Mouse (Mus musculus) left cerebral cortex, adult 8-10 months (tissue): ENCODE measurements at regions not wholly inside any gene's neighbourhood (a gene's known extent, or its start where the extent isn't known, plus 50 kb on each side); places are given as distances from the start of the nearest gene placed in this dataset.

ENCODE experiments used
- DNase-seq, 2 experiments: peaks; one replicate each; pipeline ENCODE4 v3.0.0; 2022; ENCODE audit warnings: low spot score in 2 of 2

DNA sequence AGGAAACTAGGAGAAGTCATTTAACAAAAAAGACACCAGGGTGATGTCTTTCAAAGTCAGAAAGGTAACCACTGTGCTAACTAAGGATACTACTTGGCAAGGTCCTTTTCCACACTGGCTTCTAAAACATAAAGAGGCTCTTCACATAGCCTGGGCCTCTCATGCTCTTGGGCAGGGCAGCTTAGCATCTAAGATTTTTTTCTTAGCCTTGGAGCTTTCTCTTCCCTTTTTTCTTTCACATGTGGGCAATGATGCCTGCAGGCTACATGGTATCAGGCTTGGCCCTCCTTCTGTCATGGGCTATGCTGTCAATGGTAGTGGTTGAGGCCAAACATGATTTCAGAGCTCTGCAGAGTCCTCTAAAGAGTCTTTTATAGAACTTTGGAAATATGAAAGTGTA lies 60.6 kb downstream of the Serpinb6d start:
- no peak for DNase-seq

DNA sequence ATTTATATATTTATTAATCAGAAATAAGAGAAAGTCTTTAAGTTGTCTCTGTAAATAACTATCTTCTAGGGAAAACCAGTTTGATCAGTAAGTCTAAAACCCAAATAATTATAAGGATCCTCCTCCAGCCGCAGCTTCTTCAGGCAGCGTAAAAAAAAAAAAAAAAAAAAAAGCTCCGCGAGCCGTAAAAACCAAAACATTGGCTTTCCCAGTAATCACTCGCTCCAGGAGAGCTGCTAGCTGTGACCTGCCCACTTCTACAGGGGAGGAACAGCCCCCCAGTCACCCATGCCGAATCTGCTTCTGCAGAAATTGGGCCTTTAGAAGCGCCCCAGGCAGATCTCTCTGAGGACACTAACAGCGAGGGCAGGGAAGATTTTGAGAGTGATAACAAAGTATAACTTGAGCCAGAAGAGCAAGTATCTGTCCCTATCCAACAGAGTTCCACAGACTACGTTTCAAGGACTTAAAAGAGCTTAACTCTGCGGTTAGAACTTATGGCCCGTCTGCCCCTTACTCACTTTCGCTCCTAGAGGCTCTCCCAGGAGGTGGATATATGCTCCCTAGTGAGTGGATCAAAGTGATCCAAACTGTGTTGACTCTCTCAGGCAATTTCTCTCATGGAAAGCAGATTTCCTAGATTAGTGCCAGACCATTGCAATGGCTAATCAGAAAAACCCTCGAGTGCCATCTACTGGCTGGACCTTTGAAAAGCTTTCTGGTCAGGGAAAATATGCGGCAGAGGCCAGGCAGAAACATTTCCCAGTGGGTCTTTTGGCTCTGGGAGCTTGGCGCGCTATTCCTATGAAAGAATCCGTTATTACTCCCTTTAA lies 80.7 kb downstream of the Serpinb6e start:
- peak; percentile 13 to 17 for DNase-seq

DNA sequence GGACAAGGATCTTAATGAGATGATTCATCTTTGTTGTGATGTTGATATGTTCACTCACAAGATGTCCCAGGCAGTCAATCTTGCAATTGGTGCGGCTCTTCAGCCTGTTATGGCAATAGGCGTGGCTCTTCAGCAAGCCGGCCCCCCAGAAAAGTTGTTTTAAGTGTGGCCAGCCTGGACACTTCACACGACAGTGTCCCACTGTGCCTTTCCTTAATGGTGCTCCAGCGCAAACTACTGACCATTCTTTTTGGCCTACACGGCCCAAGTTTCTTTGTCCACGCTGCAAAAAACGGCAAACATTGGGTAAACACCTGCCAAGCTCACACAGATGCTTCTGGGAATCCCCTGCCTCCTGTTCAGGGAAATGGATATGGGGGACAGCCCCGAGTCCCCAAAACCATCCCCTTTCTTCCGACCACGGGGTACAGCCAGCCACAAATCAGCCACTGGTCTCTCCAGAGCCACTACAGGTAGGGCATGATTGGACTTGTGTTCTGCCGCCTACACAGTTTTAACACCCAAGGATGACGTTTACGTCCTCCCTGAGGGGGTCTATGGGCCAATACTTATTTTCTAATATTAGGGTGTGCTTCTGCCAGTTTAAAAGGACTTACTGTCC lies 79.8 kb downstream of the Serpinb6e start:
- no peak for DNase-seq
